Mouse (Mus musculus) heart, embryonic 16.5 days (tissue): ENCODE results near the gene Dynlt1c. TPM values are rescaled to one million over a fixed set of nuclear protein-coding genes. Genes with fewer than 3 reads are reported as not detected.
A peak's percentile ranks its signal among the peaks of the same experiment; 100 is the strongest.
"Not testable (repeated sequence)": the region's sequence is repeated elsewhere in the genome, so short reads cannot be mapped to it uniquely, and the experiment has no call there.

ENCODE experiments used
- ATAC-seq: fragments of 200-750 bp; cut with Nextera tagmentation; replicated peaks from 2 replicates; pipeline ENCODE4 v1.8.0; 2017; ENCODE audit warnings: moderate number of reproducible peaks; ENCODE audit not compliant: insufficient read depth, low FRiP score; ENCODE audit errors: extremely low read depth
- H3K27ac ChIP-seq: fragments of 300-500 bp; sonication (generic); 2 replicates; pipeline ENCODE4 v1.5.1; 2014; ENCODE audit warnings: mild to moderate bottlenecking, low read length, control low read depth, moderate library complexity
- H3K27me3 ChIP-seq: fragments of 300-500 bp; sonication (generic); 2 replicates; pipeline ENCODE4 v1.6.1; 2014; ENCODE audit warnings: low read length, mixed read lengths; ENCODE audit not compliant: control insufficient read depth, insufficient read depth
- H3K36me3 ChIP-seq: fragments of 300-500 bp; sonication (generic); 2 replicates; pipeline ENCODE4 v1.6.1; 2014; ENCODE audit not compliant: control insufficient read depth, insufficient read depth
- H3K4me1 ChIP-seq: fragments of 300-500 bp; sonication (generic); 2 replicates; pipeline ENCODE4 v1.6.1; 2014; ENCODE audit warnings: low read length, mixed read lengths; ENCODE audit not compliant: control insufficient read depth, insufficient read depth
- H3K4me2 ChIP-seq: fragments of 300-500 bp; sonication (generic); 2 replicates; pipeline ENCODE4 v1.6.1; 2014; ENCODE audit warnings: low read depth, mild to moderate bottlenecking, control low read depth, low read length
- H3K4me3 ChIP-seq: fragments of 300-500 bp; sonication (generic); 2 replicates; pipeline ENCODE4 v1.5.1; 2014; ENCODE audit warnings: mild to moderate bottlenecking, control low read depth, low read length
- H3K9ac ChIP-seq: fragments of 300-500 bp; sonication (generic); 2 replicates; pipeline ENCODE4 v1.6.1; 2014; ENCODE audit warnings: low read length, control low read depth
- H3K9me3 ChIP-seq: fragments of 300-500 bp; sonication (generic); replicated peaks from 2 replicates; pipeline ENCODE4 v1.6.1; 2016; ENCODE audit warnings: low read length; ENCODE audit not compliant: control insufficient read depth
- WGBS: fragments of 180-500 bp; shearing (Covaris S2); extraction: QIAGEN DNeasy Blood & Tissue Kit; methylation state at CpG from one replicate; pipeline ENCODE4 v1.1.7; 2014; 5-methylcytosine and 5-hydroxymethylcytosine counted together
- polyA plus RNA-seq: library from polyadenylated mRNA; unstranded; fragments of >200 nt; fragmentation: Nextera tagmentation; extraction: Ambion mirVana; gene quantifications from 2 replicates; pipeline ENCODE4 v1.2.1, GENCODE M21; 2015

Gene Dynlt1c
- polyA plus RNA-seq = 27.9 and 28.4 TPM in 2 replicates

- H3K36me3 ChIP-seq, H3K27me3 ChIP-seq, H3K9me3 ChIP-seq, H3K4me1 ChIP-seq: not testable (repeated sequence)
- H3K4me3 ChIP-seq = peak within 1 kb of the TSS; percentile 50
- 6% methylated on average over 25 of the region's 40 CpGs for WGBS
- H3K27ac ChIP-seq = peak within 1 kb of the TSS; percentile 69; the same call in 1 of the 2 replicates
- ATAC-seq = peak; percentile 97
- H3K4me2 ChIP-seq = peak within 1 kb of the TSS; percentile 60
- peak within 1 kb of the TSS; percentile 62 for H3K9ac ChIP-seq
These were observed at the start of gene Dynlt1c for GRCm38 (mm10) chr17:6601204-6601911. Dynlt1c (plus strand) TSS chr17:6601671.

- no CpG with 5 or more reads among the region's 4 CpGs for WGBS
- not testable (repeated sequence) for H3K9me3 ChIP-seq, H3K4me3 ChIP-seq, H3K27me3 ChIP-seq, H3K9ac ChIP-seq, H3K4me2 ChIP-seq, H3K4me1 ChIP-seq, H3K27ac ChIP-seq, H3K36me3 ChIP-seq
- peak; percentile 53; the same call in 1 of the 2 replicates for ATAC-seq
These were observed 47.7 kb upstream of the Dynlt1c start for GRCm38 (mm10) chr17:6553798-6554197.

- no CpG with 5 or more reads among the region's 5 CpGs for WGBS
- not testable (repeated sequence) for ATAC-seq, H3K27ac ChIP-seq
These were observed 47.2 kb upstream of the Dynlt1c start for GRCm38 (mm10) chr17:6554243-6554642.

GRCm38 (mm10) chr17:6559447-6560133 is 41.9 kb upstream of the Dynlt1c start:
- H3K36me3 ChIP-seq, H3K4me2 ChIP-seq, H3K27me3 ChIP-seq, H3K4me1 ChIP-seq, H3K9ac ChIP-seq, ATAC-seq, H3K9me3 ChIP-seq, H3K27ac ChIP-seq, H3K4me3 ChIP-seq: not testable (repeated sequence)
- no CpG with 5 or more reads among the region's 4 CpGs for WGBS

More at GRCm38 (mm10) chr17:6554243-6554642, 47.2 kb upstream of the Dynlt1c start:
- not testable (repeated sequence) for H3K4me3 ChIP-seq, H3K9ac ChIP-seq, H3K4me2 ChIP-seq, H3K4me1 ChIP-seq, H3K27me3 ChIP-seq, H3K9me3 ChIP-seq, H3K36me3 ChIP-seq

- not testable (repeated sequence) for H3K36me3 ChIP-seq, H3K27ac ChIP-seq, H3K27me3 ChIP-seq, H3K9me3 ChIP-seq, ATAC-seq, H3K9ac ChIP-seq, H3K4me3 ChIP-seq, H3K4me1 ChIP-seq, H3K4me2 ChIP-seq
- WGBS = 87% methylated on average over 3 of the region's 3 CpGs
These were observed 36.6 kb upstream of the Dynlt1c start for GRCm38 (mm10) chr17:6564866-6565265.

GRCm38 (mm10) chr17:6567908-6568307 is 33.6 kb upstream of the Dynlt1c start:
- H3K27ac ChIP-seq, H3K4me2 ChIP-seq, H3K9ac ChIP-seq, H3K4me1 ChIP-seq, H3K27me3 ChIP-seq, H3K4me3 ChIP-seq, ATAC-seq, H3K36me3 ChIP-seq, H3K9me3 ChIP-seq: not testable (repeated sequence)
- 64% methylated on average over 5 of the region's 8 CpGs for WGBS

- ATAC-seq, H3K4me1 ChIP-seq, H3K4me2 ChIP-seq, H3K27ac ChIP-seq, H3K9ac ChIP-seq, H3K4me3 ChIP-seq, H3K36me3 ChIP-seq, H3K27me3 ChIP-seq, H3K9me3 ChIP-seq: not testable (repeated sequence)
- 92% methylated on average over 10 of the region's 11 CpGs for WGBS
These were observed 30.2 kb upstream of the Dynlt1c start for GRCm38 (mm10) chr17:6571296-6571695.

GRCm38 (mm10) chr17:6572202-6572601 is 29.3 kb upstream of the Dynlt1c start:
- WGBS = no CpG with 5 or more reads among the region's 1 CpGs
- not testable (repeated sequence) for H3K36me3 ChIP-seq

GRCm38 (mm10) chr17:6575376-6575775 is 26.1 kb upstream of the Dynlt1c start:
- not testable (repeated sequence) for H3K9me3 ChIP-seq, H3K4me1 ChIP-seq, ATAC-seq, H3K9ac ChIP-seq, H3K4me2 ChIP-seq, H3K36me3 ChIP-seq, H3K4me3 ChIP-seq, H3K27me3 ChIP-seq, H3K27ac ChIP-seq
- 87% methylated on average over 8 of the region's 8 CpGs for WGBS

More at GRCm38 (mm10) chr17:6572202-6572601, 29.3 kb upstream of the Dynlt1c start:
- ATAC-seq, H3K9ac ChIP-seq, H3K27me3 ChIP-seq, H3K4me1 ChIP-seq, H3K4me2 ChIP-seq, H3K27ac ChIP-seq, H3K4me3 ChIP-seq, H3K9me3 ChIP-seq: not testable (repeated sequence)
